Mouse (Mus musculus) lung, adult 2 months (tissue): ENCODE data around the gene Yipf4.

Experiments used
- CTCF ChIP-seq: fragments of 200-500 bp; IDR thresholded peaks from 2 replicates; pipeline ENCODE4 v1.5.1; 2011; ENCODE audit warnings: mild to moderate bottlenecking, low read length, control low read depth; ENCODE audit not compliant: insufficient read depth
- POLR2A ChIP-seq: fragments of 200-500 bp; IDR thresholded peaks from 2 replicates; pipeline ENCODE4 v1.6.1; 2011; ENCODE audit warnings: low read depth, mild to moderate bottlenecking, control low read depth, low read length, borderline replicate concordance; ENCODE audit errors: extremely low read depth

DNA sequence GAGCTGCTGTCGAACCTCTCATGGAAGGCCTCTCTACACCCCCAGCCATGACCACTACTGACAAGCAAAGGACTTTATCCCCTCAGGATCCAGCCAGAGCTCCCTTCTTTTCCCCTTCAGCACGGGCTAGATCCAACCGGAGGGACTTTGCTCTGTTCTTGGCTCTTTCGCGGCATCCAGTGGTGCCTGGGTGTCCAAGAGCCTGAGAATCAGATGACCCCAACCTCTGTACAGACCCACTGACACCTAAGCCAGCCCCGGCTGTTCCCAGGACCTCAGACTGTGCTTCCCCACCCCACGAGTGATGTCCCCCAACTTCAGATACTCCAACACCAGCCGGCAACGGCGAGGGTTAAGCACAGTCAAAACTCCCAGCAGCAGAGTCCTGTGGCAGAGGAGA lies 39.5 kb upstream of the Yipf4 start:
- TF ChIP-seq POLR2A (no peak), CTCF (no peak)
